Mouse (Mus musculus) myocyte (in vitro differentiated cells): ENCODE results near the gene Pacrg. TPM values are rescaled to one million over a fixed set of nuclear protein-coding genes. Genes with fewer than 3 reads are reported as not detected.
A peak's percentile ranks its signal among the peaks of the same experiment; 100 is the strongest.

Experiments used
- H3K27me3 ChIP-seq: one replicate; pipeline ENCODE4 v1.6.1; 2011; ENCODE audit not compliant: control insufficient read depth, insufficient read depth, insufficient read length
- H3K36me3 ChIP-seq: one replicate; pipeline ENCODE4 v1.6.1; 2011; ENCODE audit not compliant: control insufficient read depth, insufficient read depth
- H3K4me2 ChIP-seq: one replicate; pipeline ENCODE4 v1.6.1; 2011; ENCODE audit warnings: low read depth, control low read depth
- H3K4me3 ChIP-seq: one replicate; pipeline ENCODE4 v1.5.1; 2011; ENCODE audit warnings: mild to moderate bottlenecking, control low read depth, moderate library complexity
- H3K79me2 ChIP-seq: one replicate; pipeline ENCODE4 v1.6.1; 2011; ENCODE audit not compliant: control insufficient read depth, insufficient read depth
- H3ac ChIP-seq: one replicate; pipeline ENCODE4 v1.6.1; 2011; ENCODE audit not compliant: control insufficient read depth, insufficient read length
- CEBPB ChIP-seq: IDR thresholded peaks from 2 replicates; pipeline ENCODE4 v1.6.1; 2011; ENCODE audit warnings: mild to moderate bottlenecking, moderate library complexity; ENCODE audit not compliant: poor library complexity, insufficient read depth, severe bottlenecking
- E2F4 ChIP-seq: IDR thresholded peaks from one replicate; pipeline ENCODE4 v1.6.1; 2011; ENCODE audit warnings: mild to moderate bottlenecking, control low read depth, moderate library complexity; ENCODE audit not compliant: insufficient read depth
- MAX ChIP-seq: IDR thresholded peaks from one replicate; pipeline ENCODE4 v1.6.1; 2011; ENCODE audit warnings: low read depth, mild to moderate bottlenecking, control low read depth
- MYOD1 ChIP-seq, 3 experiments: IDR thresholded peaks; one replicate each; pipeline ENCODE4 v1.6.1; 2011; ENCODE audit warnings: control low read depth in 2 of 3, low read depth in 2 of 3, mild to moderate bottlenecking in 2 of 3, moderate library complexity in 1 of 3; ENCODE audit not compliant: insufficient read length in 2 of 3, control insufficient read depth in 1 of 3
- MYOG ChIP-seq, 3 experiments: IDR thresholded peaks; one replicate each; pipeline ENCODE4 v1.6.1; 2011; ENCODE audit warnings: control low read depth in 2 of 3, low read depth in 2 of 3, mild to moderate bottlenecking in 2 of 3; ENCODE audit not compliant: insufficient read length in 2 of 3, control insufficient read depth in 1 of 3, insufficient read depth in 1 of 3
- POLR2A ChIP-seq: IDR thresholded peaks from one replicate; pipeline ENCODE4 v1.6.1; 2011; ENCODE audit warnings: low read depth, mild to moderate bottlenecking, control low read depth, moderate library complexity; ENCODE audit not compliant: insufficient read length
- POLR2AphosphoS2 ChIP-seq: IDR thresholded peaks from one replicate; pipeline ENCODE4 v1.6.1; 2011; ENCODE audit warnings: low read depth, control low read depth; ENCODE audit not compliant: insufficient read length
- REST ChIP-seq: IDR thresholded peaks from one replicate; pipeline ENCODE4 v1.6.1; 2011; ENCODE audit warnings: mild to moderate bottlenecking, control low read depth, moderate library complexity; ENCODE audit not compliant: insufficient read depth, insufficient read length
- SRF ChIP-seq: IDR thresholded peaks from one replicate; pipeline ENCODE4 v1.6.1; 2011; ENCODE audit warnings: low read depth; ENCODE audit not compliant: control insufficient read depth, insufficient read length
- TCF12 ChIP-seq: IDR thresholded peaks from one replicate; pipeline ENCODE4 v1.6.1; 2011; ENCODE audit warnings: mild to moderate bottlenecking, control low read depth; ENCODE audit not compliant: poor library complexity, insufficient read depth, severe bottlenecking
- TCF3 ChIP-seq: IDR thresholded peaks from one replicate; pipeline ENCODE4 v1.6.1; 2011; ENCODE audit warnings: low read depth, control low read depth; ENCODE audit not compliant: insufficient read length
- USF1 ChIP-seq: IDR thresholded peaks from one replicate; pipeline ENCODE4 v1.6.1; 2011; ENCODE audit warnings: low read depth, mild to moderate bottlenecking, control low read depth, moderate library complexity
- polyA plus RNA-seq: library from polyadenylated mRNA; unstranded; fragments of >200 nt; fragmentation: generic; extraction: Trizol; gene quantifications from one replicate; pipeline ENCODE4 v1.2.1, GENCODE M21; 2012; ENCODE audit warnings: missing spikeins

Pacrg gene
- polyA plus RNA-seq, 1 experiment: 0.64 TPM

- Histone ChIP-seq H3K36me3 (no peaks in the 10 kb centered on the region), H3K27me3 (no peaks in the 10 kb centered on the region), H3K79me2 (no peaks in the 10 kb centered on the region), H3ac (no peak overlapping the region), H3K4me3 (no peak overlapping the region), H3K4me2 (no peak overlapping the region)
- TF ChIP-seq E2F4: no peak
These were observed 332.0 kb downstream of the Pacrg start for GRCm38 (mm10) chr17:10508088-10508487.

DNA sequence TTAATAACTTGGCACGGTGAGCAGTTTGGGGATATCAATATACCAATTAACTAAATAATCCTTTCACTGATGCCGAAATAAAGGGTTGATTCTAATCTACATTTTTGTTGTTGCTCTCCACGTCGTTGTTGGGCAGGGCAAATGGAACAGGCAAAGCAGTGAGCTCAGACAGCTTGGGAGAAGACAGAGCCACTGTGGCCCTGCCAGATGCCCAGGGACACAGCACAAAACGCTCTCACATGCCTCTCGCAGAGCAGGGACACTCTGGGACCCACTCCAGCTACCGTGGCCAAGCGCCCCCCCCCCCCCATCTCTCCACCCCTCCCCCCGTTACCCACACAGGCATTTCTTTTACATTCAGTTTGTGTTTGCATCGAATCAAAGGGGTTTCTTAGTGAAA lies 332.6 kb downstream of the Pacrg start:
- Histone ChIP-seq H3ac (no peak overlapping the region), H3K27me3 (no peaks in the 10 kb centered on the region), H3K4me3 (no peak overlapping the region), H3K36me3 (no peaks in the 10 kb centered on the region), H3K79me2 (no peaks in the 10 kb centered on the region), H3K4me2 (no peak overlapping the region)
- no peak for TF ChIP-seq E2F4
- no peak for TF ChIP-seq POLR2A
- no peak for TF ChIP-seq CEBPB
- TF ChIP-seq SRF: no peak
- no peak for TF ChIP-seq MYOD1 (IDR thresholded peaks at IDR 0.05; ENCODE audit: control insufficient read depth in 1 of 3, insufficient read length in 2 of 3, low read depth in 2 of 3)
- no peak for TF ChIP-seq REST
- no peak for TF ChIP-seq TCF12
- TF ChIP-seq TCF3: no peak
- no peak for TF ChIP-seq MYOG (IDR thresholded peaks at IDR 0.05; ENCODE audit: control insufficient read depth in 1 of 3, insufficient read depth in 1 of 3, insufficient read length in 2 of 3, low read depth in 2 of 3)
- TF ChIP-seq MAX: no peak
- TF ChIP-seq POLR2AphosphoS2: no peak

DNA sequence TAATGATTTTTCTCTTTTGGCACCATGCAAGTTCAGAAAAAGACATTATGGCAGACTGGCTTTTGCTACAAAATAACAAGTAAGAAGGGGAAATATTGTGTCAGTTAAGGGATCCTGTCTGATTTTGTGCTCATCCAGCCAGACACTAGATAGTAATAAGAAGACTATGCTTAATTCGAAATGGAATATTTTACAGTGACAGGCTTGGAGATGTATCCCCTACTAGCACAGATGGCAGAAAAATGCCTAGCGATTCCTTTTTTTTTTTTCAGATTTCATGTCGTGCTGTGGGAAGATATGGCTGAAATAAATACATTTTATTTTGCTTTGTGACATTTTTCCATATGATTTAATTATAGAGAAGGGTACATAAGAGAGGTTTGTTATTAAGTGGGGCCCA lies 333.2 kb downstream of the Pacrg start:
- Histone ChIP-seq H3K4me2 (no peak overlapping the region), H3K27me3 (no peaks in the 10 kb centered on the region), H3K79me2 (no peaks in the 10 kb centered on the region), H3ac (no peak overlapping the region), H3K4me3 (no peak overlapping the region), H3K36me3 (no peaks in the 10 kb centered on the region)
- TF ChIP-seq POLR2AphosphoS2 (no peak), MYOG (IDR thresholded peaks at IDR 0.05; ENCODE audit: control insufficient read depth in 1 of 3, insufficient read depth in 1 of 3, insufficient read length in 2 of 3, low read depth in 2 of 3) (no peak), MAX (no peak), CEBPB (no peak), POLR2A (no peak), SRF (no peak), MYOD1 (IDR thresholded peaks at IDR 0.05; ENCODE audit: control insufficient read depth in 1 of 3, insufficient read length in 2 of 3, low read depth in 2 of 3) (no peak), TCF3 (no peak), USF1 (no peak), REST (no peak)

DNA sequence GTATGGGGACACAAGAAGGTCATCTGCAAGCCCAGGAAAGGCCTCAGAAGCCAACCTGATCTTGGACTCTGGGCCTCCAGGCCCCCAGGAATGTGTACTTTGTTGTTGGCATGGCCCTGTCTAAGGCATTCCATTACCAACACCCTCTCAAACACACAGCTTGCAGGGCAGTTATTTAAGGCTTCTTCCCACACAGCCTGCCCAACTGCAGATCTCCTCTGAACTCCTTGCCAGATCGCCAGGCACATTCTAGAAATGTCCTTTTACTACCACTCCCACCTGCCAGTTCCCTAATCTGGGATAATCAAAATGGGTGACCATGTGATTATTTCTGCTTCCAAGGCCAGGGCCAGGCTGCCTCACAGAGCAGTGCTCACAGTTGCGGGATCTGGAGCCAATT lies 338.7 kb downstream of the Pacrg start:
- no peak overlapping the region for H3ac ChIP-seq
- H3K27me3 ChIP-seq: no peaks in the 10 kb centered on the region
- no peaks in the 10 kb centered on the region for H3K79me2 ChIP-seq
- no peaks in the 10 kb centered on the region for H3K36me3 ChIP-seq
- TF ChIP-seq MYOD1 (IDR thresholded peaks at IDR 0.05; ENCODE audit: control insufficient read depth in 1 of 3, insufficient read length in 2 of 3, low read depth in 2 of 3) (peak in 1 of 3 experiments; percentile 61), REST (no peak)
- H3K4me3 ChIP-seq: no peak overlapping the region
- peak overlapping the region; percentile 19 for H3K4me2 ChIP-seq

- no peaks in the 10 kb centered on the region for H3K27me3 ChIP-seq
- peak overlapping the region; percentile 19 for H3K4me2 ChIP-seq
- no peaks in the 10 kb centered on the region for H3K79me2 ChIP-seq
- H3ac ChIP-seq: no peak overlapping the region
- no peaks in the 10 kb centered on the region for H3K36me3 ChIP-seq
- no peak for TF ChIP-seq REST
- no peak for TF ChIP-seq TCF12
- no peak for TF ChIP-seq POLR2A
- H3K4me3 ChIP-seq: no peak overlapping the region
These were observed 339.2 kb downstream of the Pacrg start for GRCm38 (mm10) chr17:10500795-10501432.
